Mouse (Mus musculus) heart, postnatal 14 days (tissue): ENCODE results near the gene Haus3. TPM values are rescaled to one million over a fixed set of nuclear protein-coding genes. Genes with fewer than 3 reads are reported as not detected.

ENCODE experiments used
- DNase-seq, 2 experiments: peaks; one replicate each; pipeline ENCODE4 v3.0.0; 2021 to 2022
- intact Hi-C: fragments of 180-260 bp; cut with DNase I; formaldehyde crosslinking; loops from one replicate; pipeline ENCODE4 v1.15.1; 2025
- total RNA-seq, 2 experiments: library from RNA; stranded (reverse); gene quantifications; 2 replicates each; pipeline ENCODE4 v1.2.3; 2021

Gene Haus3
- total RNA-seq, 2 experiments from 2014 or later = 6.0 to 7.1 TPM

GRCm38 (mm10) chr5:34188856-34189255, 19.5 kb upstream of the Haus3 start:
- intact Hi-C loops = no loop called here
- DNase-seq = no peak

- intact Hi-C loops = loop anchor here (2.0 kb wide), 1 partner anchor 17 kb away; no protein-coding TSS in a partner anchor
- peak; percentile 99 for DNase-seq
Measured at GRCm38 (mm10) chr5:34187601-34188316, 18.4 kb upstream of the Haus3 start, which contains the start of gene Mxd4. Gene Mxd4 (minus strand): TSS chr5:34187720.

- intact Hi-C loops = loop anchor here (2.0 kb wide), 1 partner anchor 16 kb away; no protein-coding TSS in a partner anchor
- DNase-seq = peak; percentile 73 to 81
Measured at GRCm38 (mm10) chr5:34186961-34187391, 17.6 kb upstream of the Haus3 start.

DNA sequence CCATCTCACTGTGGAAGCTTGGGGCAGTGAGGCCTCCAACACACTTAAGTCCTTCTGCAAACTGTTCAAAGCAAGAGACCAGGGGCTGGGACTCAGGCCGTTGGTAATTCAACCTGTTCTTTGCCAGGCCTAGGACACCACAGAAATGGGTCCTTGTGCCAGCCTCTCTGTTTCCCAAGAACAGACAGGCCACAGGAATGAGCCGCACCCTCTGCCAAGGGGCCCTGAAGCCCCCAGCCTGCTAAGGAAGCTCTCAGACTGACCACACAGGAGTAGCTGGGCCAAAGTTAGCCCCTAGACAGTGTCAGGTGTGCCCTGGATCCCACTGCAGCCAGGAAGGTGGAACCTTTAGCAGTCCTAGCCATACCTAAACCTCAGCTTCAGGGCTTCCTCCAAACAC, 17.1 kb upstream of the Haus3 start:
- peak in 1 of 2 experiments; percentile 19 for DNase-seq
- intact Hi-C loops = loop anchor here (2.0 kb wide), 1 partner anchor 16 kb away; no protein-coding TSS in a partner anchor

DNA sequence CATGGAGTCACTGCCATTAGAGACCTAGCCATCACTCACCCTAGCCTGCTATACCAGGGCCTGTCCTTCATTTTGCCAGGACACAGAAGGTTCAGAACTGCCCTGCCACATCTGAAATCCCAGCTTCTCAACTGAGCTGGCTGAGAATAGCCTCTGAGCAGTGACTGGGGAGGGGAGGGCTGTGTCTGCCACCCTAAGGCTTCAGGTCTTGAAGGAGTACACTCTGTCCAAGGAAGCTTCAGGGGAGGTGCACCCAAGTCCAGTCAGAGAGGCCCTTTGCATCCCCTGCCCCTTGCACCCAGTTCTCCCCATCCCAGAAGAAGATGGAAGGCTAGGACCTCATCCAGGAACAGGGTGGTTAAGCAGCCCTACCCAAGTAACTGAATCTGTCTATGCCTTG, 16.5 kb upstream of the Haus3 start:
- intact Hi-C loops = loop anchor here (2.0 kb wide), 1 partner anchor 15 kb away; no protein-coding TSS in a partner anchor
- DNase-seq = no peak

DNA sequence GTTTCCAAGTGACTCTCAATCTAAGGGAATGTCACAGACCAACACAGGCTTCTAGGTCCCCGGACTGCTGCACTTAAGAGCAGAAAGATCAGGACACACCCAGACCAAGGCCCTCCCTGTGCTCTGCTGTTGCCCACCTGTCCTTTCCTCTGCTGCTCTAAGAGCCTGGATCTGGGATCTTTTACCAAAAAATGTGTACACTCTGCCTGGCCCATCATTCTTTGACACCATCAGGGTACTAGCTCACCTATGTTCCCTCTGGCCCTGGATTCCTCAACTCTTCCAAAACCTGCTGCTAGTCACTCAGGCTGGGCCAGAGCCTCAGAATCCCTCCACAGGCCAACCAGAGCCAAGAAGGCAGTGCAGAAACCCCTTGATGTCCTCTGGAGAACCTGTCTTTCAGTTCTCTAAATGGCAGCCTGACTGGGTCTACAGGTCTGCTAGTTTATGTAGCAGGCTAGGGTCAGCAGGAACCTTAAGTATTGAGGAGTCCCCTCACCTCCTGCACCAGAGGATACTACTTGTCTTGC, 15.8 kb upstream of the Haus3 start:
- peak in 1 of 2 experiments; percentile 2 for DNase-seq
- intact Hi-C loops = no loop called here

DNA sequence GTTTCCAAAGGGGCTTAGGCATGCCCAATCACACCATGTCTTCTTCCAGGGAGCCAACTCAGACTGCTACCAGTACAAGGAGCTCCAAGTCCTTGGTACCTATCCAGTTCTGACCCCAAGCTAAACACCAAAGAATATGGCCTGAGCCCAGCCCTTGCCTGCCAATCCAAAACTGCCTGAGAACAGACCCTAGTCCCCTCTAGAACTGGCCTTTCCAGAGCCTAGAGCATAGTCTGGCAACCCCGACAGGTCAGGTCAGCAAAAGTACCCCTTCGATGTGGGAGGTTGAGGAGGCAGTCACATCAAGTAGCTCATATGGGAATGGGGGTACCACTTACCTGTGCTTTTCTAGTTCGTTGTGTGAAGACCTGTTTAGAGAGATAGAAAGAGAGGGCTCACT, 14.6 kb upstream of the Haus3 start:
- intact Hi-C loops = no loop called here
- peak; percentile 2 to 3 for DNase-seq

GRCm38 (mm10) chr5:34183156-34183880, 14.0 kb upstream of the Haus3 start:
- peak; percentile 71 to 80 for DNase-seq

GRCm38 (mm10) chr5:34182486-34182885, 13.2 kb upstream of the Haus3 start:
- DNase-seq = peak; percentile 0 to 65
- intact Hi-C loops = no loop called here

More at GRCm38 (mm10) chr5:34183156-34183880, 14.0 kb upstream of the Haus3 start:
- intact Hi-C loops = no loop called here

- intact Hi-C loops = no loop called here
- DNase-seq = no peak
Measured at GRCm38 (mm10) chr5:34177821-34178220, 8.5 kb upstream of the Haus3 start.

DNA sequence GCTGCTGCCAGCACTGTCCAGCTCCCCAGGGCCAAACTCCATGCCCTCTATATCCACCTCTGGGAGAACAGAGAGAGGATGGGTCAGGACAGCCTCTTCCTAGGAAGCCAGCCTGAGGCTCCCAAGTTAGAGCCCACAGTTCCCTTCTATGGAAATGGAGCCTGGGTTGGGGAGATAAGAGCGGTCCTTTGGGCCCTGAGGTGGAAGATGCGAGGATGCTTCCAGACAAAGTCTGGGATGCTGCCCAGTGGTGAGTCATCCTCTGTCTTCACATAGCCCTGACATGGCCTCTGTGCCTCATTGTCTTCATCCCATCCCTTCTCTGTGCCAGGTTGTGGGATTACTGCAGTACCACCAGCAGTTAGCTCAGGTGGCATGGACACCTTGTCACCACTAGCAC, 7.8 kb upstream of the Haus3 start:
- no peak for DNase-seq
- intact Hi-C loops = no loop called here

GRCm38 (mm10) chr5:34176691-34177090, 7.4 kb upstream of the Haus3 start:
- DNase-seq = no peak
- intact Hi-C loops = no loop called here

GRCm38 (mm10) chr5:34175403-34175694, 6.0 kb upstream of the Haus3 start:
- intact Hi-C loops = no loop called here

DNA sequence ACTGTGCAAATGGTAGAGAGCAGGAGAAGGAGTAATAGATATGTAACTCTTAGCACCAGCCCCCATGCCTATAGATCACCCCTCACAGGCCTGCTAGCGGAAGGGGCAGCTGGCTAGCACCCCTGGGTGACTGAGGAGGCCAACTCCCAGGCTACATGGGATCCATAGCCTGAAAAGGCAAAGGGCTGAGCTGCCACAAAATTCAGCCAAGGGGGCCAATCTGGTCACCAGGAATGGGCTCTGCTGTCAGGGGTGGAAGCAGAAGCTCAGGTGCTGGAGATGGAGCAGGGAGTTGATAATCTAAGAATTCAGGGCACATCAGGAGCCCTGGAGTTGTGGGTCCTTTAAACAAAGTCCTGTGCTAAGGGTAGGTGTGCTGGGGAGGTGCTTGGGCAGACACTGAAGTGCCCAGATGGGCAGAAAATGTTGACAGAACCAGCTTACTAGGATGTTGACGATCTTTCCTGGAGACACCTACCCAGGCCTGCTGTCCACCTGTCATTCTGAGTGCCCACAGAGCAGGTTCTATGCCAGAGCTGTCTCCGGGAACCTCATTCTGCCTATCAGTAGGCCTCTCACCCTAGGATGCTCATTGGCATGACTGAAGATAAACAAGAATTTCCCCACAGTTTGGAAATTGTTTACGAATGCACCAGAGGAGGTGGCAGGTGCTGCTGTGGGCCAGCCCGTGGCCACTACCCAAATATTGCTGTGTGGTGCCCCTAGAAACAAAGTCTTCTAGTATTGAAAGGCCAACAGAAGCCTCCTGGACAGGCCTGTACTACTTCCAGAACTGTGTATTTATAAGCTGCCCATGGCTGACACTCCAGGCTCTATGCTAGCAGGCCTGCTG, 5.4 kb upstream of the Haus3 start:
- intact Hi-C loops = no loop called here
- DNase-seq = no peak

More at GRCm38 (mm10) chr5:34175403-34175694, 6.0 kb upstream of the Haus3 start:
- DNase-seq = no peak

DNA sequence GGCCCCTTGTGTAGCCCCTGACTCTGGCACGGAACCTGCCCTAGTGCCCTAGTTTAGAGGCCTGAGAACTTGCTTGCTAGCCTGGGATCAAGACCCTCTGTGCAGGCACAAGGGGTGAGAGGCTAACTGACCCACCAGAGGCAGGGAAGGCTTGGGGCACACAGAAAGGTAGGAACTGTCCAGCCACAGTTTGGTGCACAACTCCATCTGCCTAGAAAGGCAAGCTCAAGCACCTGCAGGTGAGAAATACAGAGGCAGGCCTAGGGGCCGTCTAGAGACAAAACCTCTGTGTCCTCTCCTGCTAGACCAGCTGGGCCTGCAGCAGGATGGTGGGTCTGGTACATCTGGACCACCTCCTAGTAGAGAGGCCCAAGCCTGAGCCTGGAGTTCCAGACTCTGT, 4.7 kb upstream of the Haus3 start:
- no peak for DNase-seq
- intact Hi-C loops = no loop called here

- DNase-seq = peak in 1 of 2 experiments; percentile 20
- intact Hi-C loops = loop anchor here (2.0 kb wide), 1 partner anchor 16 kb away; the partner anchor contains the start of gene Mxd4
Measured at GRCm38 (mm10) chr5:34170726-34171125, 1.4 kb upstream of the Haus3 start.

- DNase-seq = no peak
Measured at GRCm38 (mm10) chr5:34169954-34170353, 627 bp upstream of the Haus3 start.

DNA sequence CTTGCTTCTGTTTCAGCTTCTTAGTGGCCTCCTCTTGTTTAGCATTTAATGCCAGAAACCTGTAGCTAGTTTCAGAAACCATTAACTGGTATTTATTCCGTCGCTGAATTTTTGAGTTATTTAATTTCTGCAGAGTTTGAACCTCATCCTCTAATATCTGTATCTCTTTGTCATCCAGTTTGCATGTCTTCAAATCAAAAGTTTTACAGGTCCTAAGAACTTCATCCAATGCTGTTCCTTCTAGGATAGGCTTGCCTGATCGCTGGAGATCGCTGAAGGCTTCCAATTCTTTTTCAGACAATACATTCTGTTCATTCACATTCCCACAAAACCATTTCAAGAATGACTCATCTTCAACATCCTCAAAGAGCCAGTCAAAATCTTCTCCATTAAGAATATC, 1.5 kb downstream of the Haus3 start:
- no peak for DNase-seq
- intact Hi-C loops = no loop called here

More at GRCm38 (mm10) chr5:34169954-34170353, 627 bp upstream of the Haus3 start:
- intact Hi-C loops = loop anchor here (2.0 kb wide), 1 partner anchor 17 kb away; the partner anchor contains the start of gene Mxd4

- DNase-seq = no peak
- intact Hi-C loops = no loop called here
Measured at GRCm38 (mm10) chr5:34165793-34166192, 3.5 kb downstream of the Haus3 start.

DNA sequence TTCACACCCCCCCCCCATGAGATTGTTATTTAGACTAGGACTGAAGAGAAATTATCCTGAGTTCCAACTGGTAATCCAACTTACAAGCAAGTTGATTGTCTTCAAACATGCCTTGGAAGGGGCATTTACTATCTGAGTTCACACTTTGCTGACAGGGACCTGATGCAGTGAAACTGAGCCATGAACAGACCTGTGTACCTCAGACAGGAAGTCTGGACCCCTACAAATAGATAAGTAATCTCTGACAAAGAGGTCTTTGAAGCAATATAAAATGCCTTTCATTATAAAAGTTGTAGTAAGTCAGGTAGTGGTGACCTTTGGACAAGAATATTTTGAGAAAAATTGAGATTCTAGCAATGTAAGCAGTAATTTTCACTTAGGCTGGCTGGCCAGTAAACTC, 20.9 kb downstream of the Haus3 start:
- intact Hi-C loops = loop anchor here (5.0 kb wide), 1 partner anchor 44 kb away; no protein-coding TSS in a partner anchor
- DNase-seq = no peak
